Mouse (Mus musculus) limb, embryonic 12.5 days (tissue): ENCODE measurements around the gene Setd1a. TPM values are rescaled to one million over a fixed set of nuclear protein-coding genes. Genes with fewer than 3 reads are reported as not detected.

Experiments used
- ATAC-seq: fragments of 200-750 bp; cut with Nextera tagmentation; 2 replicates; pipeline ENCODE4 v1.8.0; 2017; ENCODE audit warnings: low read depth, moderate TSS enrichment; ENCODE audit not compliant: insufficient number of reproducible peaks, insufficient read depth, low FRiP score, low TSS enrichment
- H3K27ac ChIP-seq: fragments of 300-500 bp; sonication (generic); 2 replicates; pipeline ENCODE4 v1.5.1; 2016; ENCODE audit warnings: mild to moderate bottlenecking, moderate library complexity
- H3K27me3 ChIP-seq: fragments of 300-500 bp; sonication (generic); 2 replicates; pipeline ENCODE4 v1.6.1; 2016; ENCODE audit warnings: mild to moderate bottlenecking, moderate library complexity
- H3K36me3 ChIP-seq: fragments of 300-500 bp; sonication (generic); 2 replicates; pipeline ENCODE4 v1.6.1; 2016; ENCODE audit warnings: mild to moderate bottlenecking, moderate library complexity
- H3K4me1 ChIP-seq: fragments of 300-500 bp; sonication (generic); replicated peaks from 2 replicates; pipeline ENCODE4 v1.6.1; 2016
- H3K4me2 ChIP-seq: fragments of 300-500 bp; sonication (generic); 2 replicates; pipeline ENCODE4 v1.6.1; 2016; ENCODE audit warnings: mild to moderate bottlenecking, moderate library complexity
- H3K4me3 ChIP-seq: fragments of 300-500 bp; sonication (generic); replicated peaks from 2 replicates; pipeline ENCODE4 v1.5.1; 2016; ENCODE audit warnings: mild to moderate bottlenecking
- H3K9ac ChIP-seq: fragments of 300-500 bp; sonication (generic); replicated peaks from 2 replicates; pipeline ENCODE4 v1.6.1; 2016; ENCODE audit warnings: mild to moderate bottlenecking, moderate library complexity
- H3K9me3 ChIP-seq: fragments of 300-500 bp; sonication (generic); 2 replicates; pipeline ENCODE4 v1.6.1; 2016; ENCODE audit warnings: mild to moderate bottlenecking, moderate library complexity
- WGBS: fragments of 180-500 bp; shearing (Covaris S2); methylation state at CpG from one replicate; pipeline ENCODE4 v1.1.7; 2016; 5-methylcytosine and 5-hydroxymethylcytosine counted together
- polyA plus RNA-seq: library from polyadenylated mRNA; unstranded; fragments of >200 nt; fragmentation: Nextera tagmentation; extraction: Ambion mirVana; gene quantifications from 2 replicates; pipeline ENCODE4 v1.2.1, GENCODE M21; 2016

Setd1a gene
- polyA plus RNA-seq, 1 experiment from 2014 or later, result 24.7 TPM

GRCm38 (mm10) chr7:127841340-127842000 lies 65.0 kb downstream of the Setd1a start:
- peak overlapping the region; percentile 66 for H3K9ac ChIP-seq
- H3K27me3 ChIP-seq, result no peaks in the 10 kb centered on the region
- peaks cover 8% of the 10 kb centered on the region for H3K4me1 ChIP-seq
- under 1% methylated on average over 46 of the region's 46 CpGs for WGBS
- peak overlapping the region; percentile 87 for H3K27ac ChIP-seq
- H3K9me3 ChIP-seq, result no peaks in the 10 kb centered on the region
- H3K4me2 ChIP-seq, result peak overlapping the region; percentile 94
- peaks cover 26% of the 10 kb centered on the region for H3K36me3 ChIP-seq
- ATAC-seq, result peak; percentile 91
- H3K4me3 ChIP-seq, result peak overlapping the region; percentile 74

DNA sequence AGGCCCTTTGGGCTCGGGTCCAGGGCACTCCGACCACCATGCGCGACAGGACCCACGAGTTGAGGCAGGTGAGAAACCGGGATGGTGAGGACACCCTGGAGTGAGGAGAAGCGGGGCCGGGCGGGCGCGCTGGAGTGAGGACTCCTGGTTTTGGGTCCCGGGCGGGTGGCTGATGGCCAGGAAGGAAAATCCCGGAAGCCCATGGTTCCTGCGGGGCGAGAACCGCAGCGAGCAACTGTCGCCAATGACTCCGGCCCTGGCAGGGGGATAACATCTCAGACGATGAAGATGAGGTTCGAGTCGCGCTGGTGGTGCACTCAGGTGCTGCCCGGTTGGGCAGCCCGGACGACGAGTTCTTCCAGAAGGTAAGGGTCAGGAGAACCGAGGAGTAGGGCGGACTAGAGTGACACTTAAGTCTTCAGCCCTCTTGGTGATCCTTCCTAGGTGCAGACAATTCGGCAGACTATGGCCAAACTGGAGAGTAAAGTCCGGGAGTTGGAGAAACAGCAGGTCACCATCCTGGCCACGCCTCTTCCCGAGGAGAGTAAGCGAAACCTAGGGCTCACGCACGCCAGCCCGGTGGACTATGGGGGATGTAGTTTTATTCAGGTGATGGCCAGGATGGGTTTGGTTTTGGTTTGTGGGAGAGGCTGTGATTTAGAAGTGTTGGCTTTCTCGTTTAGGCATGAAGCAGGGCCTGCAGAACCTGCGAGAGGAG lies 65.7 kb downstream of the Setd1a start:
- Histone ChIP-seq H3K9me3 (no peaks in the 10 kb centered on the region), H3K4me1 (peaks cover 8% of the 10 kb centered on the region), H3K9ac (peak overlapping the region; percentile 66), H3K36me3 (peaks cover 33% of the 10 kb centered on the region), H3K27ac (peak overlapping the region; percentile 87), H3K4me3 (peak overlapping the region; percentile 74), H3K4me2 (peak overlapping the region; percentile 94), H3K27me3 (no peaks in the 10 kb centered on the region)
- ATAC-seq, result peak; percentile 13
- WGBS, result under 1% methylated on average over 40 of the region's 40 CpGs

Other genes with a start within 250 kb of the Setd1a start
- 5.3 and 8.1 TPM in 2 replicates for gene Tmem265, start 215.3 kb upstream of the Setd1a start, polyA plus RNA-seq
- 40.4 and 42.2 TPM in 2 replicates for gene Phkg2, start 203.3 kb upstream of the Setd1a start, polyA plus RNA-seq
- gene Ccdc189, start 188.1 kb upstream of the Setd1a start, polyA plus RNA-seq, result 12.1 and 13.1 TPM in 2 replicates
- gene Rnf40, start 187.9 kb upstream of the Setd1a start, polyA plus RNA-seq, result 61.6 and 66.6 TPM in 2 replicates
- gene Zfp629, start 160.9 kb upstream of the Setd1a start, polyA plus RNA-seq, result 26.1 and 30.1 TPM in 2 replicates
- 120 and 127 TPM in 2 replicates for gene Bcl7c, start 67.7 kb upstream of the Setd1a start, polyA plus RNA-seq
- 29.3 and 30.0 TPM in 2 replicates for gene Ctf1, start 63.9 kb upstream of the Setd1a start, polyA plus RNA-seq
- gene Ctf2, start 44.5 kb upstream of the Setd1a start, polyA plus RNA-seq, result 0.36 and 0.60 TPM in 2 replicates
- 9.0 and 10.5 TPM in 2 replicates for gene Fbxl19, start 32.1 kb upstream of the Setd1a start, polyA plus RNA-seq
- 15.2 and 15.4 TPM in 2 replicates for gene Orai3, start 6.9 kb upstream of the Setd1a start, polyA plus RNA-seq
- gene Gm49388, start 8.9 kb downstream of the Setd1a start, polyA plus RNA-seq, result not detected in 2 replicates
- gene Hsd3b7, start 23.9 kb downstream of the Setd1a start, polyA plus RNA-seq, result 9.5 and 9.8 TPM in 2 replicates
- gene Stx4a, start 47.6 kb downstream of the Setd1a start, polyA plus RNA-seq, result 31.8 and 41.5 TPM in 2 replicates
- gene Stx1b, start 47.9 kb downstream of the Setd1a start, polyA plus RNA-seq, result 8.4 and 9.3 TPM in 2 replicates
- 17.5 and 19.0 TPM in 2 replicates for gene Zfp646, start 99.6 kb downstream of the Setd1a start, polyA plus RNA-seq
- 29.8 and 31.1 TPM in 2 replicates for gene Zfp668, start 100.2 kb downstream of the Setd1a start, polyA plus RNA-seq
- gene Prss53, start 114.3 kb downstream of the Setd1a start, polyA plus RNA-seq, result 1.4 and 1.6 TPM in 2 replicates
- gene Gm21974, start 118.8 kb downstream of the Setd1a start, polyA plus RNA-seq, result not detected in 2 replicates
- 81.7 and 84.7 TPM in 2 replicates for gene Vkorc1, start 118.9 kb downstream of the Setd1a start, polyA plus RNA-seq
- 83.0 and 90.1 TPM in 2 replicates for gene Bckdk, start 127.4 kb downstream of the Setd1a start, polyA plus RNA-seq
- gene Kat8, start 135.8 kb downstream of the Setd1a start, polyA plus RNA-seq, result 50.9 and 51.3 TPM in 2 replicates
- gene Prss8, start 153.4 kb downstream of the Setd1a start, polyA plus RNA-seq, result 5.0 TPM in 2 replicates
- gene Prss36, start 170.1 kb downstream of the Setd1a start, polyA plus RNA-seq, result 9.6 and 10.7 TPM in 2 replicates
- 597 and 605 TPM in 2 replicates for gene Fus, start 190.8 kb downstream of the Setd1a start, polyA plus RNA-seq
- gene Pycard, start 217.2 kb downstream of the Setd1a start, polyA plus RNA-seq, result 9.2 and 10.5 TPM in 2 replicates
- gene Trim72, start 227.3 kb downstream of the Setd1a start, polyA plus RNA-seq, result 0.23 and 0.61 TPM in 2 replicates